Mouse (Mus musculus): ENCODE data around the gene Itgbl1.

Gene Itgbl1

DNA sequence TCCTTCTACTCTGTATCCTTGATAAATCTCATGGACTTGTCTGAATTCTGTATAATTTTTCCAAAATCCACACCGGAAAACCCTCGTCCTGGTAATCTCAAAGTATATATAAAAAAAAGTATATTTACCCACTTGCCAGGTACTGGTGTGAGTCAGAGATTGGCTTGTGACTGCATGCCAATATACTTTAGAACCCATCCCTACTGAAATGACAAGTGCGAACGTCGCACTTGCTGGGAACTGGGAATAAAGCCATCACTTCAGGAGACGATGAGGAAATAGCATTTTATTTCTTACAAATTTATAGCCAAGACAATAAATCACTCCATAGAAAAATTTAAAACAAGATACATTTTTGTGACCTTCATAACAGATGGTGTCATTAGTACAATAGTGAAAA lies 308.2 kb downstream of the Itgbl1 start:
- DNase-seq (ENCODE audit: low spot score): no peak

GRCm38 (mm10) chr14:123990591-123991195 lies 330.9 kb downstream of the Itgbl1 start:
- no peak for DNase-seq (ENCODE audit: low spot score)
